Mouse (Mus musculus) bone marrow macrophage, adult 2 months (primary cell): ENCODE data around the gene Foxo3. TPM values are rescaled to one million over a fixed set of nuclear protein-coding genes. Genes with fewer than 3 reads are reported as not detected.
A peak's percentile ranks its signal among the peaks of the same experiment; 100 is the strongest.

Experiments
- H3K27ac ChIP-seq: 2 replicates; pipeline ENCODE4 v1.5.1; 2012; ENCODE audit warnings: low read depth, low read length; ENCODE audit not compliant: insufficient read depth
- H3K4me1 ChIP-seq: 2 replicates; pipeline ENCODE4 v1.6.1; 2012; ENCODE audit warnings: low read length; ENCODE audit not compliant: control insufficient read depth, insufficient read depth
- H3K4me3 ChIP-seq: 2 replicates; pipeline ENCODE4 v1.5.1; 2012; ENCODE audit warnings: mild to moderate bottlenecking, low read length, moderate library complexity; ENCODE audit not compliant: insufficient read depth
- CTCF ChIP-seq: IDR thresholded peaks from 2 replicates; pipeline ENCODE4 v1.5.1; 2012; ENCODE audit warnings: low read depth, mild to moderate bottlenecking, low read length, moderate library complexity
- POLR2A ChIP-seq: IDR thresholded peaks from 2 replicates; pipeline ENCODE4 v1.6.1; 2012; ENCODE audit warnings: mild to moderate bottlenecking, low read depth, low read length, borderline replicate concordance
- polyA plus RNA-seq: library from polyadenylated mRNA; stranded (reverse); fragments of >200 nt; gene quantifications from 2 replicates; pipeline ENCODE4 v1.2.4, GENCODE M21; 2012; ENCODE audit not compliant: missing spikeins, insufficient read depth, insufficient read length

Foxo3 gene
- polyA plus RNA-seq, 1 experiment = 39.7 TPM

GRCm38 (mm10) chr10:42277476-42278306 lies 1.1 kb upstream of the Foxo3 start:
- H3K4me3 ChIP-seq = peak overlapping the region; percentile 86
- TF ChIP-seq POLR2A (no peak), CTCF (no peak)

GRCm38 (mm10) chr10:42275871-42276501 lies 569 bp downstream of the Foxo3 start:
- Histone ChIP-seq H3K27ac (peak overlapping the region; percentile 92), H3K4me3 (peak overlapping the region; percentile 77), H3K4me1 (peaks cover 22% of the 10 kb centered on the region)
- TF ChIP-seq CTCF (no peak), POLR2A (no peak)

More at GRCm38 (mm10) chr10:42277476-42278306, 1.1 kb upstream of the Foxo3 start:
- H3K27ac ChIP-seq = peak overlapping the region; percentile 96
- peaks cover 8% of the 10 kb centered on the region for H3K4me1 ChIP-seq

GRCm38 (mm10) chr10:42275401-42275870 lies 1.1 kb downstream of the Foxo3 start:
- Histone ChIP-seq H3K4me1 (peaks cover 22% of the 10 kb centered on the region), H3K27ac (peak overlapping the region; percentile 92), H3K4me3 (peak overlapping the region; percentile 77)
- TF ChIP-seq POLR2A (no peak), CTCF (no peak)

- Histone ChIP-seq H3K4me1 (peaks cover 24% of the 10 kb centered on the region), H3K27ac (peak overlapping the region; percentile 92), H3K4me3 (peak overlapping the region; percentile 77)
- TF ChIP-seq POLR2A (no peak), CTCF (no peak)
Observed at GRCm38 (mm10) chr10:42274712-42275400, 1.7 kb downstream of the Foxo3 start.

GRCm38 (mm10) chr10:42273760-42274691 lies 2.5 kb downstream of the Foxo3 start:
- peak overlapping the region; percentile 92 for H3K27ac ChIP-seq
- TF ChIP-seq CTCF (no peak), POLR2A (no peak)
- peaks cover 30% of the 10 kb centered on the region for H3K4me1 ChIP-seq
- peak overlapping the region; percentile 77 for H3K4me3 ChIP-seq

GRCm38 (mm10) chr10:42273403-42273759 lies 3.2 kb downstream of the Foxo3 start:
- H3K4me3 ChIP-seq = peak overlapping the region; percentile 77
- TF ChIP-seq CTCF = no peak
- no peak for TF ChIP-seq POLR2A
- peaks cover 32% of the 10 kb centered on the region for H3K4me1 ChIP-seq
- peak overlapping the region; percentile 48 for H3K27ac ChIP-seq

GRCm38 (mm10) chr10:42271454-42272230 lies 4.9 kb downstream of the Foxo3 start:
- TF ChIP-seq POLR2A = no peak
- Histone ChIP-seq H3K27ac (peak overlapping the region; percentile 82), H3K4me3 (peak overlapping the region; percentile 43), H3K4me1 (peaks cover 37% of the 10 kb centered on the region)

GRCm38 (mm10) chr10:42270277-42271083 lies 6.1 kb downstream of the Foxo3 start:
- TF ChIP-seq POLR2A (no peak), CTCF (no peak)
- Histone ChIP-seq H3K4me3 (peak overlapping the region; percentile 18; the same call in 1 of the 2 replicates), H3K27ac (peak overlapping the region; percentile 82), H3K4me1 (peaks cover 40% of the 10 kb centered on the region)
